Mouse (Mus musculus) brain, embryonic 14.5 days (tissue): ENCODE results near the gene Zmat3.

Source experiments
- CTCF ChIP-seq: fragments of 200-500 bp; IDR thresholded peaks from 2 replicates; pipeline ENCODE4 v1.5.1; 2012; ENCODE audit warnings: inconsistent platforms, mild to moderate bottlenecking, moderate library complexity, borderline replicate concordance; ENCODE audit not compliant: insufficient read depth, insufficient read length; ENCODE audit errors: extremely low read depth
- POLR2A ChIP-seq: fragments of 200-500 bp; IDR thresholded peaks from 2 replicates; pipeline ENCODE4 v1.6.1; 2012; ENCODE audit warnings: mild to moderate bottlenecking, inconsistent platforms, borderline replicate concordance; ENCODE audit not compliant: poor library complexity, insufficient read depth, insufficient read length, severe bottlenecking; ENCODE audit errors: extremely low read depth

DNA sequence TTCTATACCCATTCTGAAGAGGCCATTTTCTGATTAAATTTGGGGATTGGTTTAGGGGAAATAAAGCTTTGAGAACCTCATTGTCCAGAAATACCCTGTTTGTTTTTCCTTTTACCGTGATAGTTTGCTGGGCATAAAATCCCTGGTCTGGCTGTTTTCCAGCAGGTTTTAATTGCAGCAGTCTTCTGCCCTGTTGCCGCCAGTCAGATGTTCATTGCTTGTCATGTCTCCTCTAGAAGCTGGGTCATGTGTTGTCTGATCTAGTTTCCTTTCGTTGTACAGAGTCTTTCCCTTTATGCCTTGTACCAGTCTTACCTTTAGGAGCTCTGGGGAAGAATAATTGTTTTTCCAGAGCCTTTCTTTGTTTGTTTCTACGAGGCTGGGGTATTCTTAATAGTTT lies 48.6 kb upstream of the Zmat3 start:
- TF ChIP-seq CTCF, result no peak
- TF ChIP-seq POLR2A, result no peak
